Mouse (Mus musculus): ENCODE measurements around the gene Hfe2.
"Not testable (repeated sequence)": the region's sequence is repeated elsewhere in the genome, so short reads cannot be mapped to it uniquely, and the experiment has no call there.

The Hfe2 gene

GRCm38 (mm10) chr3:96524914-96525313, at the start of gene Hfe2:
Hfe2 (plus strand) TSS chr3:96525172.
- no peak for DNase-seq (ENCODE audit: low spot score in 2 of 2)

GRCm38 (mm10) chr3:96477084-96477483, 47.9 kb upstream of the Hfe2 start:
- DNase-seq (ENCODE audit: low spot score in 2 of 2) = no peak

GRCm38 (mm10) chr3:96477558-96477957, 47.4 kb upstream of the Hfe2 start:
- DNase-seq (ENCODE audit: low spot score in 2 of 2) = no peak

GRCm38 (mm10) chr3:96479249-96479648, 45.7 kb upstream of the Hfe2 start:
- DNase-seq (ENCODE audit: low spot score in 2 of 2) = no peak

- no peak for DNase-seq (ENCODE audit: low spot score in 2 of 2)
Observed at GRCm38 (mm10) chr3:96480684-96481270, 44.2 kb upstream of the Hfe2 start.

GRCm38 (mm10) chr3:96481856-96482255, 43.1 kb upstream of the Hfe2 start:
- DNase-seq (ENCODE audit: low spot score in 2 of 2) = no peak

GRCm38 (mm10) chr3:96482451-96482850, 42.5 kb upstream of the Hfe2 start:
- no peak for DNase-seq (ENCODE audit: low spot score in 2 of 2)

GRCm38 (mm10) chr3:96483044-96483443, 41.9 kb upstream of the Hfe2 start:
- DNase-seq (ENCODE audit: low spot score in 2 of 2) = not testable (repeated sequence)

- no peak for DNase-seq (ENCODE audit: low spot score in 2 of 2)
Observed at GRCm38 (mm10) chr3:96483946-96484345, 41.0 kb upstream of the Hfe2 start.

GRCm38 (mm10) chr3:96484921-96485320, 40.1 kb upstream of the Hfe2 start:
- DNase-seq (ENCODE audit: low spot score in 2 of 2) = no peak

- no peak for DNase-seq (ENCODE audit: low spot score in 2 of 2)
Observed at GRCm38 (mm10) chr3:96485361-96485760, 39.6 kb upstream of the Hfe2 start.

- DNase-seq (ENCODE audit: low spot score in 2 of 2) = not testable (repeated sequence)
Observed at GRCm38 (mm10) chr3:96486064-96486827, 38.7 kb upstream of the Hfe2 start.

- not testable (repeated sequence) for DNase-seq (ENCODE audit: low spot score in 2 of 2)
Observed at GRCm38 (mm10) chr3:96486828-96487559, 38.0 kb upstream of the Hfe2 start.

- no peak for DNase-seq (ENCODE audit: low spot score in 2 of 2)
Observed at GRCm38 (mm10) chr3:96487596-96488289, 37.2 kb upstream of the Hfe2 start.

GRCm38 (mm10) chr3:96488290-96488906, 36.6 kb upstream of the Hfe2 start:
- DNase-seq (ENCODE audit: low spot score in 2 of 2) = not testable (repeated sequence)

- not testable (repeated sequence) for DNase-seq (ENCODE audit: low spot score in 2 of 2)
Observed at GRCm38 (mm10) chr3:96488907-96489629, 35.9 kb upstream of the Hfe2 start.

GRCm38 (mm10) chr3:96489636-96490035, 35.3 kb upstream of the Hfe2 start:
- DNase-seq (ENCODE audit: low spot score in 2 of 2) = not testable (repeated sequence)

- not testable (repeated sequence) for DNase-seq (ENCODE audit: low spot score in 2 of 2)
Observed at GRCm38 (mm10) chr3:96494456-96494855, 30.5 kb upstream of the Hfe2 start.

- no peak for DNase-seq (ENCODE audit: low spot score in 2 of 2)
Observed at GRCm38 (mm10) chr3:96494912-96495311, 30.1 kb upstream of the Hfe2 start.

GRCm38 (mm10) chr3:96495490-96496210, 29.3 kb upstream of the Hfe2 start:
- DNase-seq (ENCODE audit: low spot score in 2 of 2) = no peak

Measured in frontal cortex, postnatal 25 days (tissue).